Mouse (Mus musculus): ENCODE measurements around the gene Stxbp6. TPM values are rescaled to one million over a fixed set of nuclear protein-coding genes. Genes with fewer than 3 reads are reported as not detected.

The Stxbp6 gene
- total RNA-seq, 2 experiments from 2014 or later = 23.9 to 29.0 TPM

DNA sequence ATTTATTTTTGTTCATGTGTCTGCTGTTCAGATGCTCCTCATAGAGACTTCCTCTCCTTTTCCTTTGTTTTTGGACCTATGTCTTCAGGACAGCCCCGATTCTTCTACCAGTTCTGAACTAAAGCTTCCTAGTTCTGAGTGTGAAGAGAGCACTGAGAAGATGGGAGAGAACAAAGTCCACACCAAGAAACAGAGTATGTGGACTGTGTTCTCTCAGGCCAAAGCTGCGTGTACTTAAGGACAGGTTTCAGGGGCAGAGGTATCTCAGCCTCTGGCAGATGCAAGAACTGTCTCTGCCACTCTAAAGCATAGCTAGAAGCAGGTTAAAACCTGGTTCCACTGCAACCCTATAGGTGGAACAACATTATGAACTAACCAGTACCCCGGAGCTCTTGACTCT lies 151.2 kb downstream of the Stxbp6 start:
- intact Hi-C loops (cut with DNase I) = no loop called here
- no peak for DNase-seq

DNA sequence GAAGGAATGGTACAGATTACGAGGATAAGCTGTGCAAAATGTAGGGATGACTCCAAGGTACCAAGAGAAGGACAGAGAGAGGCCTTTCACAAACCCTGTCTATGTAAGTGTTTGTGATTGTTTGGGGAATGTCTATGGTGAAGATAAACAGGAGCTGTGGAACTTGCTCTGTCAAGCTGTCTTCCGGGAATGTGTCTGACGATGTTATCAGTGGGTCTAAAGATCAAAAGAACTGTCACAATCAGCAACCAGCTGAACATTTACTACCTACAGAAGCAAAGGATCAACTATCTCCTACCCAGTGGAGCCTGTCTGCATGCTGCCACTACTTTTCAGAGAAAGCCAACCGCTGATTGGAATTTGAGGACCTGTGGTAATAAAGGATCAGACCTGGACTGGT lies 152.3 kb downstream of the Stxbp6 start:
- DNase-seq = no peak
- intact Hi-C loops (cut with DNase I) = no loop called here

DNA sequence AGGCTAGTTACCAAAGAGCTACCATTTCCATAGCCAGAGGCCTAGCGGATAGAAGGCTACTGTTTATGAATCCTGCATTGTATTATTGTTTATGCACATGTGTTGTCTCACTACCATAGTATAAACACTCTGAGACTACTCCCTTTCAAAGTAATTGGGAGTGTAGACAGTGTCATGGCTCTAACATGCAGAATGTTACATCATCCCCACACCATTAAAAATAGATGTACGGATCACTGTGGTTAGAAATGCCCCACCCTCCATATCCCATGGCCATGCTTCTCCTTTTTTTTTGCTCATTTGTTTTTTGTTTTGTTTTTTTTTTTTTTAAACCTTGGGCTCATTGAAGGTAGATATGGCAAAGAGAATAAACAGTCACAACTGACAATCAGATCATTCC lies 154.9 kb downstream of the Stxbp6 start:
- intact Hi-C loops (cut with DNase I) = no loop called here
- DNase-seq = no peak

DNA sequence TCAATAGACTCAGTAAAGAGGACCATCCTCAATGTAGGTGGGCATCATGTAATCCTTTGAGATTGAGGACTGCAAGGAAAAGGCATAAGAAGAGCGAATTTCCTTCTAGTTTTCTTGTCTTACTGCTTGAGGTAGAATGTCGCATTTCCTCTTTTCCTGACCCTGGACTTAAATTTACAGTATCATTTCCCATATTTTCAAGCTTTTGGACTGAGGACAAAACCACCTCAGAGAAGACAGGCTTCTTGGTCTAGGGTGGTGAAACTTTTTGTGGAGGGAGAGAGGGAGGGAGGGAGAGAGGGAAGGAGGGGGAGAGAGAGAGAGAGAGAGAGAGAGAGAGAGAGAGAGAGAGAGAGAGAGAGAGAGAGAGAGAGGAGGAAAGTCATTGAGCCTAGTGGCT lies 155.6 kb downstream of the Stxbp6 start:
- no peak for DNase-seq
- intact Hi-C loops (cut with DNase I) = no loop called here

DNA sequence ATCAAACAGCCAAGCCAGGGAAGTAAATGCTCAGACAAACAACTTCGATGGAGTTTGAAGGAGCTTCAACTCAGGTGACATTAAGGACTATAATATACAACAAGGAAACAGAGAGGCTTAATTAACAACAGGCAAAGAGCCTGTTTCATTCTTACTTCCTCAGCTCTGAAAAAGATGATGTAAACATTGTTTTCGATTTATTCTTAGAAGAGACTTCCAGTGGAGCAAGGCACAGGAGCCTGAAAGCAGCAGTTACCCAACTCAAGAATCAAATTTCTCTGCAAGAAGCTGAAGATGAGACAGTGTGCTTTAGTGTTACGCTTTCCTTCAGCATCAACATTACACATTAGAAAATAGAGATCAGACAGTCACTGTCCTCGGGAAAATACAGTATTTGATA lies 160.7 kb downstream of the Stxbp6 start:
- intact Hi-C loops (cut with DNase I) = no loop called here

DNA sequence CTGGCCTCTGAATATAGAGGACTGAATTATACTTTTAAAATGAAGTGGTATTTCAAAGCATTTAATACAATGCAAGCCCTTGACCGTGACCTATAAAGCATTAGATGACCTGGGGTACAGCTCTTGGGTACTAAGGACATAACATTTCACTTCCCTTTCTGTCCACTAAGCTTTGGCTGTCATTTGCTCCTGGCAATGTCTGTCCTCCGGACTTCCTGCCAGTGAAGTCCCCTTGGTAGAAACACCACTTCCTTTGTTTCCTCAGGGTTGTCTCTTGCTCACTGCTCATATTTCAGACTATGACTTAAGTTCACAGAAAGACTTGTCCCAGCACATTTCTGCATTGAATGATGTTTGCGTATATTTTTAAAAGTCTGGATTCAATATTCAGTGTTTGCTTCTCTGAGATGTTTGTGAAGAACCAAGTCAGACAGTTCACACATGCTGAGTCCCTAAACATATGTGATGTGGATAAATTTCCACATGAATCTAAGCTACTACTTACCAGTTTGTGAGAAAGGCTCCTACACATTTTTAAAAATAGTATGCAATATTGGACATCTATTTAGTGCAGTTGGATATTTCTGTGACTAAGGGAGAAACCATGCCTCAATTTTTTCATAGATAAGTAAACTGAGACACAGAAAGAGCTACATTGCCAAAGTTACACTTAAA lies 166.3 kb downstream of the Stxbp6 start:
- intact Hi-C loops (cut with DNase I) = no loop called here
- DNase-seq = no peak

More for the DNA sequence above, 160.7 kb downstream of the Stxbp6 start:
- no peak for DNase-seq

DNA sequence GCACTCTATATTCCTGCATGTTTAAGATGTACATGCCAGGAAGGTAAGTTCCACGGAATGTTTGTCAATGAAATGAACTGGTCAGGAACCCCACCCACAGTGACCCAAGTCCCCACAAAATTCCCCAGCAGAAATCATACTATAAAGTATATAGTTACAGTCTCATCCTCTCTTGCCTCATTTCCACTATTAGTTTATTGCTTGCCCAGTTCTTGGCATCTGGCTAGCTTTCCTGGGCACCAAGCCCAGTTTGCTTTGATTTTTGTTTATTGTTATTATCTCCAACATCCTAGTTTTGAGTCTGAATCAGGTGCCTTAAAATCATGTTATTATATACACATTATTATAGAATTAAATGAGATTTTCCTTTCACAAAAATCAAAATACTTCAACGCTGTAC lies 168.5 kb downstream of the Stxbp6 start:
- intact Hi-C loops (cut with DNase I) = no loop called here
- DNase-seq = peak; percentile 10

DNA sequence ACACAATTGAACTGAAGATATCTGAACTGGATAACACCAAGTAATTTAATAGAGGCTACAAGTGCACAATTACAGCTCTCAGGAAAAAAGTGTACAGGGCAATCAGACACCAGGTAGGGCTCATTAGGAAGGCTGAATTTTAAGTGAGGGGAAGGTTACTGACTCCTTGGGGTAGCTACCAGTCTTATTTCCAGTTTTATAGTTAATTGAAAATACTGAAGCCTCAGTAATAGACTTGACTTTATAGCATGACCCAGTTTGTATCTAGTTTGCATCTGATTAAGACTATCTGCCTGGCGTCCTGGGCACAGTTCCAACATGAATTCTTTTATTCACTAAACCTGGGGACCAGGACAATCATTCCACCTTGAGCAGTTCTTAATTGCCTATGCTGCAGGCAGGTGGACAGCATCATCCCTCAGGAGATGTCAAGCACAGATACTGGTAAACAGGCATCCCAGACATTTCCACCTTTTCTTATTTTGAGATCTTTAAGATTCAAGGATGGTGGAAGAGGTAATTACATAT lies 171.2 kb downstream of the Stxbp6 start:
- no peak for DNase-seq
- intact Hi-C loops (cut with DNase I) = no loop called here

DNA sequence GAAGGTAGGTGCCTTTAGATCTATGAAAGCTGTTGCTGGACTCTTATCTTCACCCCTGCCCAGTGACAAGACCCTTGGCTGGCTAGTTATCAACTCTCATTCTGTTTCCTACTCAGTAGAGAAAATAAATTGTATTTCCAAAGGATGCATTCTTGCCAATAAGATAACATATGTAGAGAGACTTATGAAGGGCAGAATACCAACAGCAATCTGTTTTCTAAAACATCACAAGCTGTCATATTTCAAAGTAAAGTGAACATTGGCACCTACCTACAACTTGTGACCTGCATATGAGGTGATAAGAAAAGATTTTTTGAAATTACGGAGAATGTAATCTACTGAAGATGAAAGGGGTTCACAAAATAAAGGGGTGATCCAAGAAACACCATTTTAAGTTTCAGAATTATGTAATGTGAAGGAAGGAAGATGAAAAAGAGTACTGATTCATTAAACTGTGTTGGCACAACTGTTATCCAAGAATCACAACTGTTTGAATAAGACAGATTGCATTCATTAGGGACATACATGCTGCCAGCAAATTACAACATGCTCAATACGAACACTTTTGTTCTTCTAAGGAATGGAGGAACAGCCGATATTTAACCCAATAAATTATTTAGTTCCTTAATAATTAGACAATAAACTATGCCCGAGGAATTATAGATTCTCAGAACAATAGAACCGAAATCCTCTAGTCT lies 175.2 kb downstream of the Stxbp6 start:
- DNase-seq = no peak
- intact Hi-C loops (cut with DNase I) = no loop called here

DNA sequence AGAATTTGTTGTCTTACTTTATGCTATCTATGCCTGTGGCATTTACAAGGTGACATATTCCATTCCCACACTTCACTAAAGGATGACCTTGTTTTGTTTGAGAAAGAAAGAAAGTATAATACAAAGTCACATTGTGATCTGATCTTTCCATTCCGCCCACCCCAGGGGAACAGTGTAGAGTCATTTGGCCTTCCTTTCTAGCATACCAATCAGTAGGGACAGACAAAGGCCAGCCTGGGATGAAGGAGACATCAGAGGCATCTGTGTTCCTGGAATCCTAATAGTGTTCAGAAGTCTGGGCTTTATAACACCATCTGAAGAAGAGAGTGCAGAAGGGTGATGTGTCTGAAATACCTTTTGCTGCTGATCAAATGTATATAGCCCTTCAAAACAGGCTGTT lies 178.0 kb downstream of the Stxbp6 start:
- no peak for DNase-seq
- intact Hi-C loops (cut with DNase I) = no loop called here

DNA sequence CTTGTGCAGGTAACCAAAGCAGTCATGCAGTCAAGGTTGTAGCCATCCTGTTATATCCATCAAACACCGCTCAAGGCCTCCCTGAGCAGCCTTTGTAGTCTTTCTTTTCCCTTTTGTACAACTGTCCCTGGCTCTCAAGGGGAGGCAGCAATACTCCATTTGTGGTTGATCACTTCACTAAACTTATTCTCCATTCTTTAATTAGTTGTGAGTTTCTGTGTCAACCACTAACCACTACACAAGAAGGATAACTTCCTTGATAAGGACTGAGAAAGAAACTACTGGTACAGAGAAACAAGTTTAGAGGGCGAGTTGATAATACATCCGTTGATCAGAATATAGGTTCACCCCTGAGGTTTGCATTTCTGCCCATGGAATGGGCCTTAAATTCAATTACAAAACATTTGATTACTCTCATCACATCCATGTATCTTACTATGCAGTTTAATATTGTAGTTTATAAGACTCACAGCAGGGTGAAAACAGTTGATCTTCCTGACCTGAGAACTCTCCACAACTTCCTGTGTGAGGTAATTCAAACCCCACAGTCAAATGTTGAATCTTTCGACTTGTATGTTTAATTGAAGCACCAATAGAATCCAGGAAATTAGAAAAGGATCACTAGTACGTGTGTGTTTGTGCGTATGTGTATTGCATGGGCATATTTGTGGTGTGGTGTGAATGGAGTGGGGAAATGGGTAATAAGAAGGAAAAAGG lies 184.7 kb downstream of the Stxbp6 start:
- no peak for DNase-seq
- intact Hi-C loops (cut with DNase I) = no loop called here

DNA sequence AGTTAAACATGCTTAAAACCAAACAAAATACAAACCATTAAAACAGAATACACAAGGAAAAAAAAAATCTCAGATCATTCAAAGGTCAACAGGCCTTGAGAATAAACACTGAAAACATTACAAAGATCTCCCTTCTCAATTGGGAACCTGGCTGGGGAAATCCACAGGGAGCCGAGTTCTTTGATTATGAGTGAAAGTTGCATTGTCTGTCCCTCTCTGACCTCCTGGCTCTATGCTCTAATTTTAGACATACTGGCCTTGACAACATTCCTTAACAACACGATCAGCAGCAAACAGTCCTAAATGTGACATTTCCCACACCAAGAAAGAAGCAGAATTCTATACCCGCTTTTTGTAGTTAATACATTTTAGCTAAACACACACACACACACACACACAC lies 187.7 kb downstream of the Stxbp6 start:
- no peak for DNase-seq
- intact Hi-C loops (cut with DNase I) = no loop called here

DNA sequence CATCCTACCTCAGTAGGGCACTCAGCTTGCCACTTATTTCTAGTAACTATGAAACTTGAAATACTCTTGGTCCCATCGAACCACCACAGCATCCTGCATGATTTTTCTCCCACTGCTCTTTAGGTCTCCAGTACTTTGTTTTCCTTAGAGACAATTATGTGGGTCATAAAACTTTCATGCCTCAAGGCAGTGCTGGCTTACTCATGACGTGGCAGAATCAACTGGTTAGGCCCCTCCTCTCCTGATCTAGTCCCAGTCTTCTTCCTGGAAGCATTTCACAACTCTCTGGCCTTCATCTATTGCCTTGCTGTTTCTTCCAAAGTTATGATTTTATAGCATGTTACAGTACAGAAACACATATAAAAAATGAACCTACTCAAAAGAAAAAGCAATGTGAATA lies 201.8 kb downstream of the Stxbp6 start:
- intact Hi-C loops (cut with DNase I) = no loop called here

DNA sequence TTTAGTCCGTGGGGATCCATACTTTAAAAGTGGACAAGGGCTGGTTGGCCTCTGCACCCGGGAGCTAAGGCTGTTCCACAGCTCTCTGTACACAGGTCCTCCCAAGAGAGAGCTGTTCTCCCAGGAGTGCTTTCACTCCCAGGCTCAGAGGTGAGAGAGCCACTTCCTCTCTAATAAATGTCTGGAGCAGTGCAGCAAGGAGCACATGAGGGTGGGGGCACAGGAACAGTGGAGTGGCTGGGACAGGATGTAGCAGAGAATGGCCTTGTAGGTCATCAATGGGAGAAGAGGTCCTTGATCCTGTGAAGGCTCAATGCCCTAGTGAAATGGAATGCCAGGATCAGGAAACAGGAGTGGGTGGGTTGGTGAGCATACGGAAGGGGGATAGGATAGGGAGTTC lies 209.1 kb downstream of the Stxbp6 start:
- no peak for DNase-seq
- intact Hi-C loops (cut with DNase I) = no loop called here

More for the DNA sequence above, 201.8 kb downstream of the Stxbp6 start:
- no peak for DNase-seq

DNA sequence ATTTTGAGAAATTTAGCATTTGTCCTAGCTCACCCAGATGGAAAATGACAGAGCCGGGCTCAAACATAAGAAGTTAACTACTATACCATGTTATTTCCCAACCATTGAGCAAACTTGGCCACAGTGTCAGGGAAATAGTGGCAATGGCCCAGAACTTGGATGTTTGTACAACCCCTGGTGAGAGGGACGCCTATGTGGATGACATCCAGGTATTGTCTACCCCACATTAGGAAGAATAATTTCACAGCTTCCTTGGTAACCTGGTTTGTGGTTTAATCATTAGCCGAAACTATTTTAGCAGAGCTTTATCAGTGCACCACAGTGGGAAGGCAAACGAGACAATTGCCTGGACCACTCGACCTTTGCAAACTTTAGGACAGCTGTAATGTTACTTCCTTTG lies 215.1 kb downstream of the Stxbp6 start:
- intact Hi-C loops (cut with DNase I) = no loop called here

DNA sequence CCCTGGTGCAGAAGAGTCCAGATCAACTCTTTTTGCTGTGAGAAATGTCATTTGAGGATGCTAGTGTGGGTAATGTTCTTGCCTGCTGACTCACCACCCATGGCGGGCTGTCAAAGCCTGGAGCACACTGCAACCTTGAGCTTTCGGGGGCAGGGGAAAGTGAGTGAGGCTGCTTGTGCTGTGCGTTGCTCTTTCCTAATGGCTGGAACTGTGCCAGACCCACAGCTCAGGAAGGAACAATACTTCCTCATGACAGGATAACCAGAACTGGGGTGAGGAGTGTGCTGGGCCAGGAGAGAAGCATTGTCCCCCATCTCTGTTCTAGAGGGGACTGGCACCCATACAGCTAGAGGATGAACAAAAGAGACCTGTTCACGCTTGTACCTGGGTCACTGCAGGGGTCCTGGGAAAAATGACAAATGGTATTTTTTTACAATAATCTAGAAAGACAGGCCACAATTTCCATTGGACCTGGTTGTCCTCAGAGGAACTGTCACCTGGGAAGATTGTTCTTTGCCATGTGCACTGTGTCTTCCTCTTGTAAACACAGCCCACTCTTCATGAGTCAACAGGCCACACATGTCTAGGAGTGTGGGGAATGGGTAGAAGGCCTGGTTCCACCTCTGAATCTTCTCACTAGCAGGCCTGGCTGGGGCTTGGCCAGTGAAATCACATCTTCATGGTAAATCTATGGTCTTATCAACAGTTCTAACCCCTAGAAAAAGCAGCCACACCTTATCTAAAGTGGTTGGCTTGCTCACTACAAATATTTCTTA lies 216.2 kb downstream of the Stxbp6 start:
- peak; percentile 32 for DNase-seq
- intact Hi-C loops (cut with DNase I) = no loop called here

More for the DNA sequence above, 215.1 kb downstream of the Stxbp6 start:
- no peak for DNase-seq

DNA sequence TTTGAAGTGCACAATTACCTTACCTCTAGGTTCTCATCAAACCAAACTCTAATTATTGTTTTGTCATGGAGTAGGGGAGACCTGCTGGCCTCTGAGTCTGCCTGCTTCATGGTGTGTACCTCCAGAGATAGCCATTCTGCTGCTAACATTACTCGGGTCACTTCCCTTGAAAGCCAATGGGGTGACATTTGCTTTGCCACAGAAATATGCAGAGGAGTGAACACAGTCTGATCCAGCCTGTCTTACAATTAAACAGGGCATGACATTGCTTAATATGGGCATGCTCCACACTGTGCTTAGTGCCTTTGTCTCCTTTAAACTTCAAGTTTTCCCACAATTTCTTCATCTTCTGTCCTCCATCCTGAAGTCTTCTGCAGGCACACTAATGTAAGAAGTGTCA lies 222.5 kb downstream of the Stxbp6 start:
- no peak for DNase-seq
- intact Hi-C loops (cut with DNase I) = no loop called here

DNA sequence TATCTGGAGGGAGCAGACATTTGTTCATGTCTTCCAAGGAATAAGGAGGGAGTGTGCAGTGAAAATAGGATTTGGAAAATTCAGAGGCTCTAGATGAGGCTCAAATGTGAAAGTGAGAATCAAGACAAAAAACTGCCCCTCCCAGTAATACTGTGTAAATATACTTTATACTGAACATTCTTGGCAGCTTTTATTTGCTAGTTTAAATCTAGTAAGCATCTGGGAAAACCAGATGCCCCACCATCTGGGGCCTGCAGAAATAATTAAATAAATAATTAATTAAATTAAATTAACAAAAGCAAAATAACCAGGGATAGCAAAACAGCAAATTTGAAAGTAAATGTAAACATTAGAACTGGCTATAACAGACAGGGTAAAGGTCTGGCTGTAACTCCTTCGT lies 224.0 kb downstream of the Stxbp6 start:
- no peak for DNase-seq
- intact Hi-C loops (cut with DNase I) = no loop called here

DNA sequence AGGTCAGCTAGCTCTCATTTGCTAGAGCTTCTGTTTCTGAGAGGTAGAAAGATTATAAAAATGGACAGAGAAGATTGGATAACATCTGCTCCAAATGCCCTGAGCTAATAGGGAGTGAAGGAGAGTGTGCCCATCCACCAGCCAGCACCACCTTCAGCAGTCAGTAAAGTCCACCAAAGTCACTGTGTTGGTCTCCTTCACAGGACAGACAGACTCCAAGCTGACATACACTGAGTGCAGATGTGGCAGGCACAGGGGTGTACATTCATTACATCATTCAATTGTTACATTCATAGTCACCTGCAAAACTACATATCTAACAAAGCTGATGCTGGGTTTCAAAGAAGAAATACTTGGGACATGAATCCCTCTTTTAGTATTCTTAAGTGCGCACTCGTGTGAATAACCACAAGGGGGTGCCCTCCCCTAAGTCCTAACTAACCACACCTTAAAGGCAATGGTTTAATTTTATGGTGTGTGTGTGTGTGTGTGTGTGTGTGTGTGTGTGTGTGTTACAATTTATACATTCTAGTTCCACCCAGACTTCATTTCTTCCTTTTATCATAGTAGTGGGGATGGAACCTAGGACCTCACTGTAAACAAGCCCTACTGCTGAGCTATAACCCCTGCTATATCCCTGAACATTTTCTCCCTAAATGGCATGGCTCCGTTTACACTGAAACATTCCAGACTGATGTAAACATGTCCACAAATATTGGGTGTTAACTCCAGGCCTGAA lies 225.9 kb downstream of the Stxbp6 start:
- intact Hi-C loops (cut with DNase I) = loop anchor here (5.0 to 10.0 kb wide), 2 partner anchors 216 to 324 kb away; no protein-coding TSS in a partner anchor

DNA sequence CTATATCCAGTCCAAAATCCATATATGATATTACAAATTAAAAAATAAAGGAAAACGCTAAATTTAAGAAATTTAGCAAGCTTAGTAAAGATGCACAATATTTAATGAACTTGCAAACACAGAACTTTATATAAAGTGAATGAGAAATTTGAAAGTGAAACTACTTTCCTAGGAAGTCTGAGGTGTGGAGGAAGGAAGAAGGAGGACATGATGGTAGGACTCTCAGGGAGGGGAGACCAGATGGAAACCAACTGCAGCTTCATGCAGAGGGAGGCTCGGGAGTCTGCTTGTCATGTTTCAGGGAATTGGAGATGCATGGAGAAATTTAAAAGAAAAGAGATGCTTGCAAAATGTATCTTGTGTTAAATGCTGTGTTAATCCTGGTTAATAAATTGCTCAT lies 233.9 kb downstream of the Stxbp6 start:
- no peak for DNase-seq
- intact Hi-C loops (cut with DNase I) = loop anchor here (10.0 kb wide), 1 partner anchor 224 kb away; no protein-coding TSS in a partner anchor

More for the DNA sequence above, 225.9 kb downstream of the Stxbp6 start:
- DNase-seq = peak; percentile 48
